Mouse (Mus musculus) limb, embryonic 11.5 days (tissue): ENCODE results near the gene Kcnb1. TPM values are rescaled to one million over a fixed set of nuclear protein-coding genes. Genes with fewer than 3 reads are reported as not detected.

ENCODE experiments used
- ATAC-seq: fragments of 200-750 bp; cut with Nextera tagmentation; 2 replicates; pipeline ENCODE4 v1.8.0; 2017; ENCODE audit warnings: low read depth; ENCODE audit not compliant: insufficient number of reproducible peaks, low FRiP score, low TSS enrichment
- DNase-seq: peaks from one replicate; pipeline ENCODE4 v3.0.0-alpha.2; 2015; ENCODE audit warnings: low spot score
- H3K27ac ChIP-seq: fragments of 300-500 bp; sonication (generic); replicated peaks from 2 replicates; pipeline ENCODE4 v1.5.1; 2014; ENCODE audit warnings: low read depth, mild to moderate bottlenecking, low read length
- H3K27me3 ChIP-seq: fragments of 300-500 bp; sonication (generic); 2 replicates; pipeline ENCODE4 v1.6.1; 2014; ENCODE audit warnings: mild to moderate bottlenecking, low read length, mixed read lengths; ENCODE audit not compliant: control insufficient read depth, insufficient read depth
- H3K36me3 ChIP-seq: fragments of 300-500 bp; sonication (generic); 2 replicates; pipeline ENCODE4 v1.6.1; 2014; ENCODE audit warnings: mild to moderate bottlenecking, low read length, moderate library complexity, mixed read lengths; ENCODE audit not compliant: control insufficient read depth, insufficient read depth
- H3K4me1 ChIP-seq: fragments of 300-500 bp; sonication (generic); 2 replicates; pipeline ENCODE4 v1.6.1; 2014; ENCODE audit warnings: low read length, mixed read lengths; ENCODE audit not compliant: control insufficient read depth, insufficient read depth
- H3K4me2 ChIP-seq: fragments of 300-500 bp; sonication (generic); 2 replicates; pipeline ENCODE4 v1.6.1; 2014; ENCODE audit warnings: low read depth, mild to moderate bottlenecking, moderate library complexity; ENCODE audit not compliant: severe bottlenecking
- H3K4me3 ChIP-seq: fragments of 300-500 bp; sonication (generic); 2 replicates; pipeline ENCODE4 v1.5.1; 2014; ENCODE audit warnings: low read depth, low read length
- H3K9ac ChIP-seq: fragments of 300-500 bp; sonication (generic); 2 replicates; pipeline ENCODE4 v1.6.1; 2014; ENCODE audit warnings: mild to moderate bottlenecking, low read length
- H3K9me3 ChIP-seq: fragments of 300-500 bp; sonication (generic); 2 replicates; pipeline ENCODE4 v1.6.1; 2016; ENCODE audit warnings: low read length; ENCODE audit not compliant: control insufficient read depth
- WGBS: fragments of 180-500 bp; shearing (Covaris S2); extraction: QIAGEN DNeasy Blood & Tissue Kit; methylation state at CpG from one replicate; pipeline ENCODE4 v1.1.7; 2014; 5-methylcytosine and 5-hydroxymethylcytosine counted together
- polyA plus RNA-seq: library from polyadenylated mRNA; unstranded; fragments of >200 nt; fragmentation: Nextera tagmentation; extraction: Ambion mirVana; gene quantifications from 2 replicates; pipeline ENCODE4 v1.2.1, GENCODE M21; 2014

Kcnb1 gene
- polyA plus RNA-seq, 1 experiment from 2014 or later: 0.29 TPM

DNA sequence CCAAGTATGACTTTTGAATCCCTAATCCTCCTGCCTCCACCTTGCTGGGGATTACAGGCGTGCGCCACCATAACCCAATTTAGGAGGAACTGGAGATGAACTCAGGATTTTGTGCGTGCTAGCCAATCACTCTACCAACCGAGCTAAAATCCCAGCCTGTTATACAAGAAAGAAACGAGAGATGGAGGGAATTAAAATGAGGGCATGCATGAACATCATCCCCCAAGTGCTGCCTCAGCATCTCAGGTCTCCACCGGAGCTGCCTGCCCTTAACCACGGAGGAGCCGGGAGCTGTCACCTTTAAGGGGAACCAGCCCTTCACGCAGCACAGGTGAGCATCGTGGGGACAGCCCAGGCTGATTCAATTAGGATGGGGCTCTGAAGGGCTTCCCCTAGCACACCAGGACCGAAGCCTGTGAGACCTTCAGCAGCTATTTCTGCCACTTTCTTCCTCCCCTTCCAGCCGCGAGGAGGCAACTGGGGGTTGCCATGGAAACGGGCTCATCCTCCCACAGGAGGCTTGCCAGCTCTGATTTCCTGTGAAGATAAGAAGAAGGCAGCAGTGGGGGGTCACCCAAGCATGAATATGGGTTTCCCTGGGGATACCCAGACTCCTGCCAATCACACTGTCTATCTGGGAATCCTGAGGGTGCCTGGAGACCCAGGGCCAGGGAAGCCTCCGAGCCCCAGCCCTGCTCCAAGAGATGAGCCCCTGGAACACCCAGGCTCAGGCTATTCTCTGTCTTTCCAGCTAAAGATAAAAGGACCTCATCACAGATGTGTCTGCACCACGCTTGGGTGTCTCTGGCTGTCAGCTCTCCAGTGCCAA lies 11.7 kb upstream of the Kcnb1 start:
- no peak overlapping the region for H3K4me2 ChIP-seq
- no peak overlapping the region for H3K9ac ChIP-seq
- H3K27me3 ChIP-seq: no peaks in the 10 kb centered on the region
- WGBS: 54% methylated on average over 16 of the region's 16 CpGs
- DNase-seq: no peak
- no peaks in the 10 kb centered on the region for H3K36me3 ChIP-seq
- H3K4me1 ChIP-seq: no peaks in the 10 kb centered on the region
- ATAC-seq: no peak
- no peak overlapping the region for H3K27ac ChIP-seq
- H3K9me3 ChIP-seq: no peaks in the 10 kb centered on the region
- no peak overlapping the region for H3K4me3 ChIP-seq

DNA sequence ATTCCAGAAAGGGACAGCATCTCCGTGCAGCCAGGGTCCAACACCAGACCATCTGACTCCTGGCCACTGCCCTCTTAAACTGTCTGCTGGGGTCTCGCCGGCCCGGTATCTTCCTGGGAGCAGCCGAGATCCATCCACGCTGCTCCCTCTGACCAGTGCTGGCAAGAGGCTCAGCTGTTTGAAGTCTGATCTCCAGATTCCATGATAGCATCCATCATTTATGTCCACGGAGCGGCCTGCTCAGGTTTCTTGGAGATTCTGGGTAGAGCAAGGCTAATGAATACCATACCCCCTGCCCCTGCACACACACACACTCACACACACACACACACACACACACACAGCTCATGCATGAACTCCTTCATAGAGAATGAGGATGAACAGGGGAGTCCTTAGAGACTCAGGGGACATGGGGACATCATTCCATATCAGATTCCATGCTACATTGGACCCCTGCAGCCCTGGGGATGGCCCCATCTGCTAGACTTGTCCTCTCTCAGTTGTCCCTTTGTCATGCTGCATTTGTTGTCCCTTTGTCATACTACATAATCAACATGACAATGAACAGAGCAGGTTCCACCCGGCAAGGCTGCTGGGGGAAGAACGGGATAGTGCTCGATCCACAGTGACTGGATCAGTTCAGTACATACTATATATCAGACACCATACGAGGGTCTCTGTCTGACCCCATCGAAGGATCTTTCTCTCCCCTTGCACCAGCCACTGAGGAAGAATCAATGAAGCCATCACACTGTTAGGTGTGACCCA lies 8.9 kb upstream of the Kcnb1 start:
- no peak overlapping the region for H3K27ac ChIP-seq
- no peak overlapping the region for H3K4me2 ChIP-seq
- DNase-seq (peak; percentile 30), ATAC-seq (no peak)
- H3K4me3 ChIP-seq: no peak overlapping the region
- H3K4me1 ChIP-seq: no peaks in the 10 kb centered on the region
- WGBS: 54% methylated on average over 13 of the region's 13 CpGs
- no peaks in the 10 kb centered on the region for H3K36me3 ChIP-seq
- H3K27me3 ChIP-seq: no peaks in the 10 kb centered on the region
- no peak overlapping the region for H3K9ac ChIP-seq
- H3K9me3 ChIP-seq: no peaks in the 10 kb centered on the region

DNA sequence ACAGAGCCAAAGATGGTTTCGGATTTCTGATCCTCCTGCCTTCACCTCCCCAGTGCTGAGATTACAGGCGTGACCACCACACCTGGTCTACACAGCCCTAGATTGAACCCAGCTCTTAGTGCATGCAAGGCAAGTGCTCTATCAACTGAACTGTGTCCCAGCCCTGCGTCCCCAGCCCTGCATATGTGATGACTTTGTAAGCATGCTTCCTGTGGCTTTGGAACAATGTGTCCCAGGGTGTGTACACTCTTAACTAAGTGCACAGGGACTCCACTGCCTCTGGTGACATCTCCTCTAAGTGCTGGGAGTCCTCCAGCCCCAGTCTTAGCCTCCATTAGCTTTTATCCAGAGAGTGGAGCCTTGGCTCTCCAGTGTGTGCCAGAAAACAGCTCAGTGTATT lies 3.4 kb upstream of the Kcnb1 start:
- no peaks in the 10 kb centered on the region for H3K36me3 ChIP-seq
- no peak overlapping the region for H3K27ac ChIP-seq
- no peaks in the 10 kb centered on the region for H3K9me3 ChIP-seq
- H3K27me3 ChIP-seq: peaks cover 33% of the 10 kb centered on the region
- H3K4me1 ChIP-seq: peaks cover 9% of the 10 kb centered on the region
- no peak overlapping the region for H3K4me2 ChIP-seq
- H3K9ac ChIP-seq: no peak overlapping the region
- H3K4me3 ChIP-seq: no peak overlapping the region
- no peak for ATAC-seq
- WGBS: 81% methylated on average over 3 of the region's 3 CpGs
- DNase-seq: no peak

DNA sequence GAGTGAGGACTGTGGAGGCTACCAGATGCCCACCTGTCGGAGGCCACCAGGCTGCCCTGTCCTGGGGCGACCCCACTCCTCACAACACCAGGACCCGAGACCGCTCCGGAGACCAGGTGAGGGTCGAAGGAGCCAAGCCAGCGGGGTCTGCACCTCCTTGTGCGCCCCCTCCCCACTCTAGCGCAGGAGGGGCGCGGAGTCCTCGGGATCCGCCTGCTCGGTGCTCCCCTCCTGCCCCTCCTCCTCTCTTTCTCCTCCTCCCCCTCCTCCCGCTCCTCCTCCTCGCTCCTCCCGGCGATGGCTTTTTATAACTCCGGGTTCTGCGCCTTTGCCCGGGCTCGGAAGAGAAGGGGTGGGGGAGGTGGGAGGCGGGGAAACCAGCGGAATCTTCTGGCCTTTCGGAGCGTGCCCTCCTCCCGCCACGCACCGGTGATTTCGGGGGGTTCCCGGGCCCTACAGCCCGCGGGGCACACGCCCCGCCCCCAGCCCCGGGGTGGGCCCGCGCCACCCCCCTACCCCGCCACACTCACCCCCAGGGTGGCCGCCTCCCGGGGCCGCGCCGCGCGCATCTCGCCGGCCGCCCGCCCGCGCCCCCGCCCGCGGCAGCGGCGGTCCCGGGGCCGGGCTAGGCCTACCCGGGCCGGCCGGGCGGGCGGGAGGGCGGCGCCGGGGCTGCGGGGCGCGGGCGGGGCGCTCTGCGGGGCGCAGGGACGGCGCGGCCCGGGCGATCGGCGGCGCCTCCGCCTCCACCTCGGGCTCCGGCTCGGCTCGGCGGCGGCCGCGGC lies 472 bp downstream of the Kcnb1 start:
- WGBS: under 1% methylated on average over 71 of the region's 91 CpGs
- no peak overlapping the region; the same call in 1 of the 2 replicates for H3K9ac ChIP-seq
- ATAC-seq (no peak; the same call in 1 of the 2 replicates), DNase-seq (no peak)
- H3K9me3 ChIP-seq: no peaks in the 10 kb centered on the region
- peak overlapping the region; percentile 87 for H3K4me2 ChIP-seq
- H3K27ac ChIP-seq: no peak overlapping the region
- no peaks in the 10 kb centered on the region for H3K36me3 ChIP-seq
- H3K4me1 ChIP-seq: peaks cover 9% of the 10 kb centered on the region
- peaks cover 57% of the 10 kb centered on the region for H3K27me3 ChIP-seq
- H3K4me3 ChIP-seq: peak overlapping the region; percentile 39

DNA sequence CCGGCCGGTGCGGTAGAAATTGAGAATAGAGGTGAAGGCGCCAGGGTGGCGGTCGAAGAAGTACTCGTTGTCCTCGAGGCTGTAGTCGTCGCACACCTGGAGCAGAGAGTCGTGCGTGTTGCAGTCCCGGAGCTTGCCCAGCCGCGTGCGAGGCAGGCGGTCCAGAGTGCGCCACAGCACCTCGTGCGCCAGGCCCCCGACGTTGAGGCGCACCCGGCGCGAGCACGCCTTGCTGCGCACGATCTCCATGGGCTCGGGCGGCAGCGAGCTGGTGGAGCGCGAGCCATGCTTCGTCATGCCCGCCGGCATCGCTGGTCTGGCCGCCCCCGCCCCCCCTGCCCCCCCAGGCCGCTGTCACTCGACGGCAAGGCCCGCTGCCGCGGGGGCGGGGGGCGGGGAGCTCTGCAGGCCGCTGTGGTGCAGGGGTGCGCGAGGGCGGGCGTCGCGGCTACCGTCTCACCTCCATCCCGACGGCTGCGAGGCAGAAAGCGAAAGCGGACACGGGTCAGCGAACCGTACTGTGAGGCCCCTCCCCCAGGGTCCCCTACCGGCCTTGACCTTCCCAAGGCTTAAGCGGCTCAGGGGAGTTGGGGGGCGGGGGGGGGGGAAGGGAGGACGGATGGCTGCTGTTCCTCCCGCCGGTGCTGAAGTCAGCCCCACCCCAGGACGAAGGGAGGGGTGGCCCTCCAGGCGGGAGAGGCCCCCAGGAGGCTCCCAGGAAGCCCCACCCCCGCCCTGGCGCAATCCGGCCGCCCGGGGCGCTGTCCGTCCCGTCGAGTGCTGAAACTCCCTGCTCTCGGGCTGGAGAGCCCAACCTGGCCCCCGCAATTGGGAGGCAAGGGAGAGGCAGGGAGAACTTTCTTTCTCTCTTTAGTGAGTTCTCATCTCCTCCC lies 1.4 kb downstream of the Kcnb1 start:
- H3K4me1 ChIP-seq: peaks cover 9% of the 10 kb centered on the region
- H3K27me3 ChIP-seq: peaks cover 57% of the 10 kb centered on the region
- no peaks in the 10 kb centered on the region for H3K9me3 ChIP-seq
- no peaks in the 10 kb centered on the region for H3K36me3 ChIP-seq
- DNase-seq: peak; percentile 86
- peak overlapping the region; percentile 32 for H3K4me3 ChIP-seq
- ATAC-seq: peak; percentile 73
- H3K27ac ChIP-seq: no peak overlapping the region
- WGBS: 15% methylated on average over 53 of the region's 83 CpGs
- no peak overlapping the region for H3K9ac ChIP-seq
- H3K4me2 ChIP-seq: peak overlapping the region; percentile 87

DNA sequence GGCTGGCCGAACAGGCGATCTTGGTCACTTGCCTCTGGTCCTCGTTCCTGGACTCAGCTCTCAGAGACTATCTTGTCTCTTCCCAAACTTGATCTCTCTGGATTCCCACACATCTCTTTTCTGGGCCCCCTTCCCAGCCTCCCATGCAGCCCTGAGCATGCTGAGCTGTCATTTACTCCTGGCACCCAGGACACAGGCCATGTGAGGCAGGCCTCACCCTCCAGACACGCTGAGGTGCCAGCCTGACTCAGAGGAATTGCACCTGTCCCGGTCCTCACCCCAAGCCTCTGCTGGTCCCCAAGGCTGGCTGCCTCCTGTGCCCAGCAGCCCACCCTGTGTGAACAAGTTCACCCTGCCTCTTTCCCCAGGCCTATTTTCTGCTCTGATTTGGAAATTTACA lies 2.8 kb downstream of the Kcnb1 start:
- Histone ChIP-seq H3K4me2 (no peak overlapping the region), H3K9me3 (no peaks in the 10 kb centered on the region), H3K36me3 (no peaks in the 10 kb centered on the region), H3K27me3 (peaks cover 57% of the 10 kb centered on the region), H3K27ac (no peak overlapping the region), H3K4me3 (no peak overlapping the region), H3K9ac (no peak overlapping the region), H3K4me1 (peaks cover 9% of the 10 kb centered on the region)
- WGBS: 80% methylated on average over 5 of the region's 5 CpGs
- DNase-seq (no peak), ATAC-seq (no peak)

DNA sequence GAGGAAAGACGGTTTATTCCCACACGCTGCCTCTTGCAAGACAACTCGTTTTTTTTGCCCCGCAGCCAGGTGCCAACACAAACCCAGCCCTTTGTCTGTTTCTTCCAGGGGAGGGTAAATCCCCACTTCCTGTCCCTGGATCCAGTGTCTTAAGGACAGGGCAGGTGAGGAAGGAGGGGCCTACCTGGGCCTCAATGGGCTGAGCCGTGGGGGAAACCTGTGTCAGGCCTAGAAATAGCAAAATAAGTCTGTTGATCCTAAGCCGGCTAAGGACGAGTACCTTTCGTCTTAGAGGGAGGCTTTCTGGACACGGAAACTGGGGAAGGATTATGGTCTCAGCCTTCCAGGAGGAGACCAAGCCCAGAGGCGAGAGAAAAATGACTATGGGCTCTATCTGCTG lies 3.4 kb downstream of the Kcnb1 start:
- no peak overlapping the region for H3K9ac ChIP-seq
- H3K4me3 ChIP-seq: no peak overlapping the region
- no peak for DNase-seq
- H3K27me3 ChIP-seq: peaks cover 53% of the 10 kb centered on the region
- H3K9me3 ChIP-seq: no peaks in the 10 kb centered on the region
- 39% methylated on average over 10 of the region's 10 CpGs for WGBS
- H3K4me2 ChIP-seq: no peak overlapping the region
- peaks cover 9% of the 10 kb centered on the region for H3K4me1 ChIP-seq
- no peaks in the 10 kb centered on the region for H3K36me3 ChIP-seq
- ATAC-seq: no peak
- H3K27ac ChIP-seq: no peak overlapping the region
